Mouse (Mus musculus) forebrain, postnatal 0 days (tissue): ENCODE results near the gene Slbp. TPM values are rescaled to one million over a fixed set of nuclear protein-coding genes. Genes with fewer than 3 reads are reported as not detected.
A peak's percentile ranks its signal among the peaks of the same experiment; 100 is the strongest.

Source experiments
- ATAC-seq: fragments of 200-750 bp; cut with Nextera tagmentation; 2 replicates; pipeline ENCODE4 v1.8.0; 2017; ENCODE audit warnings: mild to moderate bottlenecking, moderate library complexity
- DNase-seq: peaks from one replicate; pipeline ENCODE4 v3.0.0-alpha.2; 2015
- H3K27ac ChIP-seq: fragments of 300-500 bp; sonication (generic); 2 replicates; pipeline ENCODE4 v1.5.1; 2014; ENCODE audit warnings: low read depth, mild to moderate bottlenecking, antibody characterized with exemption, low read length, moderate library complexity, mixed read lengths
- H3K27me3 ChIP-seq: fragments of 300-500 bp; sonication (generic); 2 replicates; pipeline ENCODE4 v1.6.1; 2014; ENCODE audit warnings: mild to moderate bottlenecking, low read length, mixed read lengths; ENCODE audit not compliant: insufficient read depth
- H3K36me3 ChIP-seq: fragments of 300-500 bp; sonication (generic); 2 replicates; pipeline ENCODE4 v1.6.1; 2014; ENCODE audit warnings: mild to moderate bottlenecking, moderate library complexity; ENCODE audit not compliant: insufficient read depth
- H3K4me1 ChIP-seq: fragments of 300-500 bp; sonication (generic); 2 replicates; pipeline ENCODE4 v1.6.1; 2014; ENCODE audit warnings: antibody characterized with exemption; ENCODE audit not compliant: insufficient read depth
- H3K4me2 ChIP-seq: fragments of 300-500 bp; sonication (generic); 2 replicates; pipeline ENCODE4 v1.6.1; 2014; ENCODE audit warnings: low read depth, mild to moderate bottlenecking, moderate library complexity
- H3K4me3 ChIP-seq: fragments of 300-500 bp; sonication (generic); 2 replicates; pipeline ENCODE4 v1.5.1; 2014; ENCODE audit warnings: low read depth, low read length, mixed read lengths
- H3K9ac ChIP-seq: fragments of 300-500 bp; sonication (generic); 2 replicates; pipeline ENCODE4 v1.6.1; 2014; ENCODE audit warnings: mild to moderate bottlenecking
- H3K9me3 ChIP-seq: fragments of 300-500 bp; sonication (generic); 2 replicates; pipeline ENCODE4 v1.6.1; 2016; ENCODE audit warnings: low read length
- CTCF ChIP-seq: sonication (generic); IDR thresholded peaks from 2 replicates; pipeline ENCODE4 v1.5.1; 2016; ENCODE audit warnings: antibody characterized with exemption, control low read depth, low read depth
- WGBS: fragments of 180-500 bp; shearing (Covaris S2); extraction: QIAGEN DNeasy Blood & Tissue Kit; methylation state at CpG from one replicate; pipeline ENCODE4 v1.1.7; 2014; 5-methylcytosine and 5-hydroxymethylcytosine counted together
- polyA plus RNA-seq: library from polyadenylated mRNA; unstranded; fragments of >200 nt; fragmentation: Nextera tagmentation; extraction: Ambion mirVana; gene quantifications from 2 replicates; pipeline ENCODE4 v1.2.1, GENCODE M21; 2015
- total RNA-seq: library from RNA; depleted of rRNA; stranded (reverse); fragments of >200 nt; gene quantifications from 2 replicates; pipeline ENCODE4 v1.2.3, GENCODE M21; 2014

Slbp gene
- total and polyA plus RNA-seq, 2 experiments from 2014 or later = 88.7 to 94.4 TPM

DNA sequence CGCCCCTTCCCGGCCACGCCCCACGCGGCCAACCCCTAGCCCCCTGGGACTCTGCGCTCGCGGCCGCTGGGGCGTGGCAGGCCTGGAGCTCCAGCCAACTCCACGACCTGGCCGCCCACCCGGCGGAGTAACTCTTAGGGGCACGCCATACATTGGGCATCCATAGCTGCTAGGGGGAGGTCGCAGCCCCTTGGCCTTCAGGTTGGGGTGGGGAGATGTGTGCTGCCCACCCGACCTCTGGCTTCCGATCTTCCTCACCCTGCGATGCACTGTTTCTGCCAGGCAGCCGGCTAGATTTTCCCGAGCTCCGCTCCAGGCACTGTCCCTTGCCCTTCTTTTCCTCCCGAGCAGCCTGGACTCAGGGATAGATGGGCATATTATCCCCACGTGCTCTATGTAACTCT is 43.3 kb upstream of the Slbp start:
- Histone ChIP-seq H3K4me1 (peaks cover 8% of the 10 kb centered on the region; the same call in 1 of the 2 replicates), H3K27me3 (no peaks in the 10 kb centered on the region; the same call in 1 of the 2 replicates), H3K27ac (no peak overlapping the region), H3K4me3 (peak overlapping the region; percentile 47), H3K4me2 (peak overlapping the region; percentile 91), H3K36me3 (no peaks in the 10 kb centered on the region), H3K9me3 (no peaks in the 10 kb centered on the region), H3K9ac (peak overlapping the region; percentile 73)
- 4% methylated on average over 24 of the region's 24 CpGs for WGBS
- no peak for TF ChIP-seq CTCF
- no peak for DNase-seq
- ATAC-seq = no peak

DNA sequence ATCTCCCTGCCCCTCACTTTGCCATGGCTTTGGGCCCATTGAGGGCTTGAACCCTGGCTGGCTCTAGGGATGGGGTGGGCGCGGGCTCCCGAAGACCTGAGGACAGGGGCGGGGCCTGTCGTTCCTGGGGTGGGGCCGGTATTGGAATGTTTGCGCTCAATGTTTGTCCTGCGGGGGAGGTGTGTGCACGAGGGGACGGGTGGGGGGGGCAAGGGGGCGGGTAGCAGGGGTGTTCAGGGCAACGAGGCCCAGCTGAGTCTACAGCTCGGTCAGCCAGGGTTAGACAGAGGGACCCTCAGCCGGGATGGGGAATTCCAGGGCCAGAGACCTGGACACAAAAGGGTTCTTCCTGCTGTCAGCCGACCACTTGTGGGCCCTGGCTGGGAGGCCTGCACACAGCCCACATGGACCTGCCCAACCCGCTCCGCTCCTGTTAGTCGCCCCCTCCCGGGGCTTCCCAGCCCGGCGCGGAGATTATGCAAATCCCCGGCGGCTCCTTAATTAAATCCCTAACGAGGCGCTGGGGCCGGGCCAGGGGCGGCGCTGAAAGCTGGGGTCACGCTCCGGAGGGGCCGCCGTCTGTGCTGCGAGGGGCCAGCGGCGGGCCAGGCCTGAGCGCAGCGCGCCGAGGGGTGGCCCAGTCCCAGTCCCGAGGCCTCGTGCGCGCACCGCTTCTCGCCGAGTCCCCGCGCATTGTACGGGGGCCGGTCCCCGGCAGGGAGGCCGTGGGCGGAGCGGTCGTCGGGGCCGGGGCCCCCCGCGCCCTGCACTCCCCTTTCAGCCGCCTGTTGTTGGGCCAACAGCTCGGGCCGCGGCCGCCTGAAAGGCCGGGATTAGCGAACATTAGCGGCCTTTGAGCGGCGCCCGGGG is 42.7 kb upstream of the Slbp start:
- Histone ChIP-seq H3K27me3 (no peaks in the 10 kb centered on the region; the same call in 1 of the 2 replicates), H3K4me1 (peaks cover 8% of the 10 kb centered on the region; the same call in 1 of the 2 replicates), H3K4me3 (peak overlapping the region; percentile 47), H3K27ac (0 out of 2 replicates have a peak overlapping the region, but pooled peaks have one; percentile 15), H3K9ac (peak overlapping the region; percentile 73), H3K36me3 (no peaks in the 10 kb centered on the region), H3K9me3 (no peaks in the 10 kb centered on the region), H3K4me2 (peak overlapping the region; percentile 91)
- ATAC-seq (peak; percentile 79), DNase-seq (peak; percentile 77)
- 5% methylated on average over 62 of the region's 71 CpGs for WGBS
- TF ChIP-seq CTCF = no peak

DNA sequence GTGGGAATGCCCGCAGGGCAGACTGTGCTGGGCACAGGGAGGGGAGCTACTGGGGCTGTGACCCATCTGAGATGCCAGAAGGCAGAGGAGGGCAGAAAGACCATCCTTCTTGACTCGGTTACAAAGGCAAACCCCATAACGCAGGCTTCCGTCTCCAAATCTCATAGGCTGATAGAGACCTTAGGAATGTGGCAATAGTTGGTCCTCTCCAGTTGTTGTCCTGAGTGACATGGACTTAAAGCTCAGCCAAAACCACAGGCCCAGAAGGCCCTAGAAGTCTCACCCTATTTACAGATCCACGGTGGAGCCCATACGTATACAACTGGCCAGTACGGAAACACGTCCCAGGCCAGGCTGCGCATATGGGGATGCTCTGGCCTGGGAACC is 42.1 kb upstream of the Slbp start:
- Histone ChIP-seq H3K9ac (no peak overlapping the region; the same call in 1 of the 2 replicates), H3K9me3 (no peaks in the 10 kb centered on the region), H3K4me2 (peak overlapping the region; percentile 91), H3K36me3 (no peaks in the 10 kb centered on the region), H3K4me3 (no peak overlapping the region), H3K4me1 (peaks cover 12% of the 10 kb centered on the region), H3K27me3 (no peaks in the 10 kb centered on the region; the same call in 1 of the 2 replicates), H3K27ac (no peak overlapping the region)
- TF ChIP-seq CTCF = no peak
- 33% methylated on average over 9 of the region's 9 CpGs for WGBS
- ATAC-seq = no peak
- DNase-seq = no peak

DNA sequence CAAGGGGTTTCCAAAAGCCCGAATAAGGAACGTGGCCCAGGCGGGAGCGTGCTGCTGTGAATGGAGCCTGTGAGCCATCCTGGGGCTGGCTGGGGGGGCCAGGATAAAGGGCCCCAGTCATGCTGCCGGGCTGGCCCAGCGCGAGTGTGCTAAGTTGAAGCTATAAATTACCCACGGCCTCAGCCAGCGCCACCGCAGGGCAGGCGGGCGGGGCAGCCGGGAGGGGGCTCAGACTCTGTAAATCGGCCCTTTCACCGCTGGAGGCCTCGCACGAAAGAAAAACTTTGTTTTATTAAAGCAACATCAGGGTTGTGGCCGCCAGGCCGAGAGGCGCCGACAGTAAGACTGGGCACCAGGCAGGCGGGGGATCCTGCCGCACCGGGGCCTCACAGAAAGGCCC is 40.0 kb upstream of the Slbp start:
- Histone ChIP-seq H3K9ac (no peak overlapping the region), H3K4me3 (no peak overlapping the region), H3K27ac (no peak overlapping the region), H3K4me2 (no peak overlapping the region), H3K9me3 (no peaks in the 10 kb centered on the region), H3K36me3 (no peaks in the 10 kb centered on the region), H3K4me1 (peaks cover 16% of the 10 kb centered on the region), H3K27me3 (no peaks in the 10 kb centered on the region; the same call in 1 of the 2 replicates)
- 7% methylated on average over 24 of the region's 24 CpGs for WGBS
- DNase-seq (no peak), ATAC-seq (no peak)
- no peak for TF ChIP-seq CTCF

DNA sequence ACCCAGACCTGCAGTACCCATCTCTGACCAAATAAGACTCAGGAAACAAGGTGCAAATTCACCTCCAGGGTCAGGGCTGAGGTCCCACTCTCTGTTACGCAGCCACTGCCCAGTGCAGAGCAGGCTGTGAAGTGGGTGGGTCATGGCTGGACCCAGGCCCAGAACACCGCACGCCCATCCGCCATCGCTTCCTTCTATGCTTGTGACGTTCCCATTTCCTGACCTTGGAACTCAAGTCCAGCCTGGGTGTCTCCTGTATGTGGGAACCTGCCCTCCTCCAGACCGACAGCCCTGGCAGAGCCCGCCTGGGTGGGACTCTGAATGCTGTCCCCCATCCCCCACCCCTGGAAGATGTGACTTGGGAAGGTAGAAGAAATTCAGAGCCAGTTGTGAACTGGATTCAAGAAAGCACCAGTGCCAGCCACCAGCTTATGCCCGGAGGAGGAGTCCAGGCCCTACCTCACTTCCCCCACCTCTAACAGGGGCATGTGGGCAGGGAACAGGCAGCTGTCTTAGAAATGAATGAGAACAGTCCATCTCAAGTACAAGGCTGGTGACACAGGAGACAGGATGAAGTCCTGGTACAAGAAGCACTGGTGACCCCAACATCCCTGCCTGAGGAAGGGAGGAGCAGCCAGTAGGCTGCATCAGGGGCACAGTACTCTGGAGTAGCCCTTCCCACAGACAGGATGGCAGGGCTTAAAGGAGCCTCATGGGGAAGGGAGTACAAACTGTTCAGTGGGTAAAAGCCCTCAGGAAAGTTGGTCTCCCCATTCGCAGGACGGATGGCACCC is 37.7 kb upstream of the Slbp start:
- WGBS = 39% methylated on average over 11 of the region's 11 CpGs
- H3K4me3 ChIP-seq = no peak overlapping the region
- no peaks in the 10 kb centered on the region for H3K27me3 ChIP-seq
- DNase-seq = no peak
- no peaks in the 10 kb centered on the region for H3K36me3 ChIP-seq
- peaks cover 11% of the 10 kb centered on the region for H3K4me1 ChIP-seq
- H3K4me2 ChIP-seq = no peak overlapping the region
- TF ChIP-seq CTCF = no peak
- no peak overlapping the region for H3K9ac ChIP-seq
- ATAC-seq = peak; percentile 15; the same call in 1 of the 2 replicates
- H3K9me3 ChIP-seq = no peaks in the 10 kb centered on the region
- H3K27ac ChIP-seq = 0 out of 2 replicates have a peak overlapping the region, but pooled peaks have one; percentile 15

DNA sequence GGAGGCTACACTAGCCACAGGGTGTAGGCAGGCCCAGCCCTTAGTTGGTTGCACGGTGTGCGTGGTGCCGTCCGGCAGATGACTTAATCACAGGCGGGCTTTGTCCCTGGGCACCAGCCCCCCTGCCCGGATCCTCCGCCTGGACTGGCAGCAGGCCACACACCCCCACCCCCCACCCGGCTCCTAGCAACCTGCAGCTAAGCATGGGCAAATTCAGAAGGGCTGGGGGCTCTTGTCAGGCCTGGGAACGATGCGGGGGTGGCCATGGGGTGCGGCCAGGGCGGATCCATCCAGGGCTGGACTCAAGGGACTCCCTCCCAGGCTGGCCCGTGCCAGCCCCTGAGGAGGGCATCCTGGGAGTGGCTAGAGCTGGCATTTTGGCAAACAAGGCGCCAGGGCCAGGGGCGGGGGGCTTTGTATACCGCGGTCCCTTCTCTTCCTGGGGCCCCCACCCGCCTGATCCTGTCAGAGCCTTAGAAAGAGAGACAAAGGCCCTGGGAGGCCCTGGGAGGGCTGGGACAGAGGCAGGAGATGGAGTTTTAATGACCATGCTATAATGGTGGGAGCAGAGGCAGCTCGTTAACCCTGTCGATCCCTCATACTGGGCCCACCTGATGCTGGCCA is 37.0 kb upstream of the Slbp start:
- 10% methylated on average over 20 of the region's 20 CpGs for WGBS
- H3K9ac ChIP-seq = peak overlapping the region; percentile 22; the same call in 1 of the 2 replicates
- no peak overlapping the region for H3K4me2 ChIP-seq

More for the DNA sequence above, 37.0 kb upstream of the Slbp start:
- DNase-seq (peak; percentile 62), ATAC-seq (peak; percentile 83)
- no peak overlapping the region for H3K4me3 ChIP-seq
- no peak overlapping the region for H3K27ac ChIP-seq
- TF ChIP-seq CTCF = no peak
- no peaks in the 10 kb centered on the region for H3K9me3 ChIP-seq
- no peaks in the 10 kb centered on the region for H3K36me3 ChIP-seq
- peaks cover 8% of the 10 kb centered on the region for H3K4me1 ChIP-seq
- no peaks in the 10 kb centered on the region for H3K27me3 ChIP-seq
